Mouse (Mus musculus): ENCODE results near the gene Tet3. TPM values are rescaled to one million over a fixed set of nuclear protein-coding genes. Genes with fewer than 3 reads are reported as not detected.
A peak's percentile ranks its signal among the peaks of the same experiment; 100 is the strongest.

Tet3 gene
- polyA plus RNA-seq, 1 experiment from 2014 or later: 11.4 TPM

DNA sequence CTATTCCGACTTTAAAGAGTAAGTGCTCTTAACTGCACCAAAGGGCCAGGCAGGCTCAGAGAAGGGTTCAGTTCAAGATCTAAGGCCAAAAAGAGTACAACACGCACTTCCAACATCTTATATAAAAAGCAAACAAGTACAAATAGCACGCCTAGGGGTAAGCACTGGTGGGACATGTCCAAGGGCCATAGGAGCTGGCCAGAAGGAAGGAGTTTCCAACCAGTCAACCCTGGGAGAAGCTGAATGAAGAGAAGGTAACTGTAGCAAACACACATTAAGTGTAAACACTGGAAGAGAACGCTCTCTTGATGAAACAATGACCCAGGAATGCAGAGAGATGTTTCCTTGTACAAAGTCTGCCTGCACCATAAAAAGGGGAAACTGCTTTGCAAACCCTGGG is 64.8 kb downstream of the Tet3 start:
- H3K4me3 ChIP-seq (replicated peaks): no peak overlapping the region
- H3K27ac ChIP-seq (replicated peaks): no peak overlapping the region
- 80% methylated on average over 4 of the region's 4 CpGs for WGBS (ENCODE audit: insufficient replicate concordance)
- no peaks in the 10 kb centered on the region for H3K27me3 ChIP-seq
- no peak for ATAC-seq (ENCODE audit: insufficient read depth)
- H3K4me1 ChIP-seq (replicated peaks): peaks cover 28% of the 10 kb centered on the region
- no peaks in the 10 kb centered on the region for H3K9me3 ChIP-seq (replicated peaks)
- H3K36me3 ChIP-seq (replicated peaks): peaks cover 58% of the 10 kb centered on the region
- no peak overlapping the region for H3K4me2 ChIP-seq
- no peak overlapping the region for H3K9ac ChIP-seq

DNA sequence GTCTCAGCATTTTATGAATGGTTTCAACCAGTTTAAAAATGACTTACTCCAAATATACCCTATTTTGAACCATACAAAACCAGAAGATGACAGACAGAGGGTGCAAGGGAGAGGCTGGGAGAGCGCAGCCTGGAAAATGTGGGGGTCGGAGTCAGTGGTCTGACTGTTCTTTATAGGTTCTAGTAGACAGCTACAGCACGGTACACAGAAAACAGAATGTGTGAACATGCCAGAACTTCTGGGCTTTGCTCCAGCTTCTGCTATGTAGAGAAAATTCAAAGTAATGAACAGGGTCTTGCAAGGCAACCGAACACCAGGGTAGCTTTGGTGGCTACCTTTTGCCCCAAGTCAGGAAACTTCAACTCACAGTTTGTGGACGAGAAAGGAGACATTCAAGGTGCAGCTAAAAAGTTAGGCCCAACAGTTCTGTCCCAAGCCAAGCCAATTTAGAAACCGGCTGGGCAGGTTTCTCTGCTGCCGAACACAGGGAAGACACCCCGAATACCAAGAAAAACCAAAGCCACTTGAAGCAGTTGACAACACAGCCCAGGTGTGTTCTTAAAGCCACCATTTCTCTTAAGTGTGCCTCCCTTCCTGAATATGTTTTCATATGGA is 66.6 kb downstream of the Tet3 start:
- no peak overlapping the region for H3K9ac ChIP-seq
- no peak overlapping the region for H3K4me2 ChIP-seq
- H3K4me3 ChIP-seq (replicated peaks): no peak overlapping the region
- ATAC-seq (ENCODE audit: insufficient read depth): no peak
- peaks cover 21% of the 10 kb centered on the region for H3K4me1 ChIP-seq (replicated peaks)
- H3K27me3 ChIP-seq: no peaks in the 10 kb centered on the region
- H3K27ac ChIP-seq (replicated peaks): no peak overlapping the region
- H3K9me3 ChIP-seq (replicated peaks): no peaks in the 10 kb centered on the region
- peaks cover 50% of the 10 kb centered on the region for H3K36me3 ChIP-seq (replicated peaks)
- 83% methylated on average over 8 of the region's 8 CpGs for WGBS (ENCODE audit: insufficient replicate concordance)

DNA sequence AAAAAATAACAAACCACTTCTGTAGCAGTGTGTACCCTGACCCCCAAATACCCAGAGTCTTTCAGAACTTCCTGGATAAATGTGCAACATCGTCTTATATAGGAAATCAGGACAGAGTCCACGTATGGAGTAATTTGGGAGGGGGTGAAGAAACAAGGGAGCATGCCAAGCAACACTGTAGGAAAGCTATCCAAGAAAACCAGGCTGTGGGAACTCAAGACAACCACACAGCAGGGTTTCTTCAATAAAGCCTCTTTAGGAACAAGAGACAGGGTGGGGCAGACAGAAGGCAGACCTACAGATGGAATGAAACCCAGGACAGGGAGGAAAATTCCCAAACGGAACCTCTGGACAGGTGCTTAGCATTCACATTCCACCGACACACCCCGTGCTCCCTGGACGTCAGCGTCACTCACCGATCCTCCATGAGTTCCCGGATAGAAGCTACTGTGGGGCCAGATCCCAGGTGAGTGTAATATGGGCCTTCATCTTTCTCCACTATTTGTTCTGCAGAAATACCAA is 73.3 kb downstream of the Tet3 start:
- no peak for ATAC-seq (ENCODE audit: insufficient read depth)
- Histone ChIP-seq H3K4me1 (replicated peaks) (peaks cover 22% of the 10 kb centered on the region), H3K9ac (no peak overlapping the region), H3K27ac (replicated peaks) (no peak overlapping the region), H3K27me3 (no peaks in the 10 kb centered on the region), H3K4me2 (no peak overlapping the region), H3K36me3 (replicated peaks) (peaks cover 36% of the 10 kb centered on the region), H3K4me3 (replicated peaks) (no peak overlapping the region), H3K9me3 (replicated peaks) (no peaks in the 10 kb centered on the region)
- 83% methylated on average over 9 of the region's 9 CpGs for WGBS (ENCODE audit: insufficient replicate concordance)

DNA sequence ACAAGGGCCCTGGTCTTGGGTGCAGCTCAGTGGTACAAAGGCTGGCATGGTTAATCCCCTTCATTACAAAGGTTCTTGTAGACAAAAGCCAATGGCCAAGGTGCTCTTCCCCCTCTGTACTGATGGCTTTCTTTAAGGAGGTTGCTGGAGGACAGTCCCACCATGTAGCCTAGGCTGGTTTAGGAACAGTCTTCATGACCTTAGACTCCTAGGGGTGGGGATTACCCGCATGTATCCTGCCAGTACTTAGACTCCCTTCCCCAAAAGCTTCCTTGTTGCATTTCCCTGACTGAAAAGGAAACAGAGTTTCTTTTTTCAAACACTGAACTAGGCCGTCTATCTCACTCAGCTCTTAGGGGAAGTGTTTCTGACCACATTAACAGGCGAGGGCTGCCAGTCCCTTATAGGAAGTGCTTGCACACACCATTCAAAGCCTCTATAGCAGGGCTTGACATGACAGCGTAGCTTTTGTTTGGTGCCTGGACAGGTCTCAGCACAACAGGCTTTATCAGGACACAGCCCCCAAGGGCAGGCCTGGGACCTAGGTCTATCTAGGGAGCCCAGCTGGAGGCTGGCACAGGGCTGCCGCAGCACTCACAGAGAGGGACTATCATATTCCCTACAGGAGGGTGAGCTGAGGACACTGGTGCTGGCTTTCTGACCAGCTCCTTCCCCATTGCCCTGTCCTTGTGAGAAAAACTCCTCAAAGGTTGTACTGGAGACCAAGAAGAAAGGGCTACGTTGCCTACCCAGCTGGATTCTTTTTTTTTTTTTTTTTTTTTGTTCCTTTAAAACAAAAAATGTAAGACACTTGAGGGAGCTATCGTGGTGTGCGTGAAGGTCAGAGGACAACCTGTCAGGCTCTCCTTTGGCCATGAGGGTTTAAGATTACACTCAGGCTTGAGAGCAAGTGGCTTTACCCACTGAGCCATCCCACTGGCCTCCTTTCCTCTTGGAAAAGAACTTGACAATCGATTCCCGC is 77.1 kb downstream of the Tet3 start:
- Histone ChIP-seq H3K4me2 (peak overlapping the region; percentile 32), H3K9ac (peak overlapping the region; percentile 1; the same call in 1 of the 2 replicates), H3K9me3 (replicated peaks) (no peaks in the 10 kb centered on the region), H3K27ac (replicated peaks) (peak overlapping the region; percentile 38), H3K4me1 (replicated peaks) (peaks cover 22% of the 10 kb centered on the region), H3K4me3 (replicated peaks) (no peak overlapping the region), H3K27me3 (no peaks in the 10 kb centered on the region), H3K36me3 (replicated peaks) (peaks cover 75% of the 10 kb centered on the region)
- peak; percentile 99 for ATAC-seq (ENCODE audit: insufficient read depth)
- WGBS (ENCODE audit: insufficient replicate concordance): 38% methylated on average over 10 of the region's 10 CpGs

DNA sequence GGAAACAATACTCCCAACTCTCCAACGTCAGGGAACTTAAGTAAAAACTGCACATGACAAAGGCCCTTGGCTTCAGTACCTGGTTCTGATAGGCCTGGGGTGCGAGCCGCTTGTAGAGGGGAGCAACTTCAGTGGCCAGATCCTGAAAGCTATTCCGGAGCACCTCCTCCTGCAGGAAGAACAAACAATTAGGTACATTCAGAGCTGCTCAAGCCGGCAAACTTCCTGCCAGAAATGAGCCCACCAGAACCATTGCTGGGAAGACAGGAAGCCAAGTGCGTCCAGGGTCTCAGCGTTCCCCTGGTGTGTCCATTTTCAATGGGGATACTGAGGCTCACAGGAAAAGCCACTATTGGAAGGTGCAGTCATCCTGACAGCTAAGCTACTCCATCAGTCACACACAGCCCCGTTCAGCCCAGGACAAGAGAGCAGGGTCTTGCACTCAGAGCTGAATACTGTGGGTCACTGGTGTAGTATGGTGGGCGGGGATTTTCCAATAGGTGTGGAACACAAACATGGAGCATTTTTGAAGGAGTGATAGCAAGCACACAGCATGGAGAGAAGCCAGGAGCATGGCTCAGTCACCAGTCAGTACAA is 85.1 kb downstream of the Tet3 start:
- no peak for ATAC-seq (ENCODE audit: insufficient read depth)
- Histone ChIP-seq H3K4me2 (no peak overlapping the region), H3K4me3 (replicated peaks) (no peak overlapping the region), H3K9me3 (replicated peaks) (no peaks in the 10 kb centered on the region), H3K27me3 (no peaks in the 10 kb centered on the region), H3K9ac (no peak overlapping the region), H3K27ac (replicated peaks) (no peak overlapping the region), H3K4me1 (replicated peaks) (no peaks in the 10 kb centered on the region), H3K36me3 (replicated peaks) (peaks cover 100% of the 10 kb centered on the region)
- 73% methylated on average over 9 of the region's 9 CpGs for WGBS (ENCODE audit: insufficient replicate concordance)

DNA sequence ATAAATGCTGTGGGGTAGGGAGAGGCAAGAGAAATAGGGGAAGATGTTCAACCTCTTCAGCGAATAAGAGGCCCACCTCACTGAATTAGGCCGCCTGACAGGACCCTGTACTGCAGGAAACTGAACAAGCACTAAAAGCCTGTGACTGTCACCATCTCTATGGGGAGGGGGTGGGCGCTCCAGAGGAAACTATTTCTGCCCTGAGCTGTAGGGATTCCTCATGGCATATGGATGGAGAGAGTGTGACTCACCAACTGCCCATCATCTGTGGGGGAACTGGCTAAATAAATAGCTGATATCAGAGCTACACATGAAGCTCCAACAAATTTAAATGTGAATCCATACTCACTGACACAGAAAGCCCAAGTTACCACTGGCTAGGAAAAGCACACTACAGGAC is 87.5 kb downstream of the Tet3 start:
- Histone ChIP-seq H3K27me3 (no peaks in the 10 kb centered on the region), H3K9me3 (replicated peaks) (no peaks in the 10 kb centered on the region), H3K27ac (replicated peaks) (no peak overlapping the region), H3K4me1 (replicated peaks) (no peaks in the 10 kb centered on the region), H3K4me2 (no peak overlapping the region), H3K4me3 (replicated peaks) (no peak overlapping the region), H3K9ac (no peak overlapping the region), H3K36me3 (replicated peaks) (peaks cover 98% of the 10 kb centered on the region)
- no peak for ATAC-seq (ENCODE audit: insufficient read depth)
- 68% methylated on average over 3 of the region's 3 CpGs for WGBS (ENCODE audit: insufficient replicate concordance)

DNA sequence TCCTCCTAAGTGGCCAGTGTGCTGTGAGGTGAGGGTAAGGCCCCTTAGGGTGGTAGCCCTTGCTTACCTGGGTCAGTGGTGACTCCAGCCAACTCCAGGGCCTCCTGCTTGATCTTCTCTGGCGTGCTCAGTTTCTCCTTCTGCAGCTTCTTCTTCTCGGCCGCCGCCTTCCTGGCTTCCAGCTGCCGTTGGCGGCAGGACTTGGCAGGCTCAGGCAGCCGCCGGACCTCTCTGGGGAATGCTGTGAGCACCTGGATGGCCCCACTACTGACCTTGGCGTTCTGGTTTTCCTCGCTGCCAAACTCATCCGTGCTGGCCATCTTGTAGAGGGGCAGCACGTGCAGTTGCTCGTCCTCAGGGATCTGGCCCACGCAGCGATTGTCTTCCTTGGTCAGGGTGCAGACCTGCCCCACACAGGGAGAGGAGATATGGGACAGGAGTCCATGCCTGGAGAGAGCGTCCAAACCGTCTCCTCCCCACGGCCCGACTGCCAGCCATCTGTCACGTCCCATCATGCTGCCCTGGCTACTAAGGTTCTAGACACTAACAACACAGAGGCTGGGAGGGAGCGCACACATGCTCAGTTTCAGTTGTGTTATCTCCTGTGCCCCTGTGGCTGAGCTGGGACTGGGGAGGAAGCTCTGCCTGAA is 88.4 kb downstream of the Tet3 start:
- Histone ChIP-seq H3K4me3 (replicated peaks) (no peak overlapping the region), H3K9me3 (replicated peaks) (no peaks in the 10 kb centered on the region), H3K27me3 (no peaks in the 10 kb centered on the region), H3K9ac (no peak overlapping the region), H3K4me1 (replicated peaks) (no peaks in the 10 kb centered on the region), H3K27ac (replicated peaks) (no peak overlapping the region), H3K4me2 (no peak overlapping the region), H3K36me3 (replicated peaks) (peaks cover 92% of the 10 kb centered on the region)
- WGBS (ENCODE audit: insufficient replicate concordance): 86% methylated on average over 21 of the region's 21 CpGs
- no peak for ATAC-seq (ENCODE audit: insufficient read depth)

DNA sequence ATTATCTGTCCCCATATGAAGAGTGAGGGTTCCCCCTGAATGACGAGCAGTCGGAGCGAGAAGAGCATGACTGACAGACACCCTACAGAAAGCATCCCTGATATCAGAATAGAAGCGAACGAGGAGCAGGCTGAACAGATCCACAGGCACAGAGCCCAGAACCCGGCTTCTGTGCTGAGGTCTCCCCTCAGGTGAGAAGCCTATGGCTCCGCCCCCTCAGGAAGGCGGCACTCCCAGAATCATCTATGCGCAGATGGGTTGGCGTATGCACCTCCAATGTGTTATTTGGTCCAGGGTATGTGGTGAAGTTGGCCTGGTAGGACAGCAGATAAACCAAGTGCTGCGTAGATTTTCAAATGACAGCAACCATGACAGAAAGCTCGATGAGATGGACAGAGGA is 95.8 kb downstream of the Tet3 start:
- Histone ChIP-seq H3K4me3 (replicated peaks) (no peak overlapping the region), H3K9me3 (replicated peaks) (no peaks in the 10 kb centered on the region), H3K9ac (no peak overlapping the region), H3K4me2 (no peak overlapping the region), H3K36me3 (replicated peaks) (peaks cover 52% of the 10 kb centered on the region), H3K4me1 (replicated peaks) (peaks cover 13% of the 10 kb centered on the region), H3K27ac (replicated peaks) (no peak overlapping the region), H3K27me3 (no peaks in the 10 kb centered on the region)
- ATAC-seq (ENCODE audit: insufficient read depth): no peak
- WGBS (ENCODE audit: insufficient replicate concordance): 83% methylated on average over 12 of the region's 12 CpGs

DNA sequence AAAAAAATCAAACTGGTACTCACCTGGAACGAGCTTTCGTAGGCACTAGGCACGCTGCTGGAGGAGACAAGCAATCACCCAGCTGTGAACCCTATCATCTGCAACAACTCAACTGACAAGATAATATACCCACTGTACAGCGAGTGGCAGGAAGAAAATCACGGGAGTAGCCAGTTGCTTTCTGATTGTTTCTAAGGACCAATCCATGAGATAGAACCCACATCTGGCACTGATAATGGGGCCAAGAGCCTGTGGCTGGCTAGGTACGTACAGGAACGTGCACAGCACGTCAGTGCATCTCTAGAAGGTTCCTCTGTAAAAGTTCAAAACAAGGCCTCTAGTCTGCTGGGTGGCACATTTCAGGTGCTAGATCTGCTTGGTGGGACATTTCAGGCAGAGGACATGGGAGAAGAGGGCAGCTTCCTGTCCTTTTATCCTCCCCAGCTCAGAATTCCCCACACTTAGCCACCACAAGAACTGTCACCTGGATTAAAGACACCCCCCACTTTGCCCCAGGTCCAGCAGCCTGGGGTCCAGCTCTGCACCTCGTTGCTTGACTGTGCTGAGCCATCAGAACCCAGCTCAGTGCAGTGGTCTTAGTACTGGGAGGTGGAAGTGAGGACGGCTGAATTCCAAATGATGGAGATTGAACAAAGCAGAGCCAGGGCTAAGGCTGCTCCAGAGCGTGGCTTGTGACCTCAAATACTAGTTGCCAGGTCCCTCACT is 97.2 kb downstream of the Tet3 start:
- peaks cover 54% of the 10 kb centered on the region for H3K36me3 ChIP-seq (replicated peaks)
- ATAC-seq (ENCODE audit: insufficient read depth): peak; percentile 49; the same call in 1 of the 2 replicates
- no peaks in the 10 kb centered on the region for H3K9me3 ChIP-seq (replicated peaks)
- H3K4me2 ChIP-seq: no peak overlapping the region
- H3K27me3 ChIP-seq: no peaks in the 10 kb centered on the region
- peaks cover 21% of the 10 kb centered on the region for H3K4me1 ChIP-seq (replicated peaks)
- WGBS (ENCODE audit: insufficient replicate concordance): 40% methylated on average over 11 of the region's 11 CpGs
- no peak overlapping the region for H3K27ac ChIP-seq (replicated peaks)
- no peak overlapping the region for H3K4me3 ChIP-seq (replicated peaks)
- H3K9ac ChIP-seq: no peak overlapping the region

DNA sequence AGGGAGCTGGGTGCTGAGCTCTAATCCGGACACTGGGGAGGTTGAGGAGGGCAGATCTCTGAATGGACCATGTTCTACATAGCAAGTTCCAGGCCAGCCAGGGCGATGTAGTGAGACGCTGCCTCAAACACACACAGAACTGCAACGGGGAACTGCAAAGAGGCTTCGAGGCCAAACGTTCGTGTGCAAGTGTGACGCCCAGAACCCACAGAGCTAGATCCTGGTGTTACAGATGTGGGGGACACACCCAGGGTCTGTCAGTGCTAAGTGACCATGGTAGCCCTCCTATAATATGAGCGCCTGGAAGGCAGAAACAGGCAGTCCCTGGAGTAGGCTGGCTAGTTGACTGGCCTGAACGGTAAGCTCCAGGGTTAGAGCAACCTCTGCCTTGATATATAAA is 101.4 kb downstream of the Tet3 start:
- no peak for ATAC-seq (ENCODE audit: insufficient read depth)
- H3K9ac ChIP-seq: no peak overlapping the region
- peaks cover 79% of the 10 kb centered on the region for H3K36me3 ChIP-seq (replicated peaks)
- H3K27me3 ChIP-seq: no peaks in the 10 kb centered on the region
- H3K9me3 ChIP-seq (replicated peaks): no peaks in the 10 kb centered on the region
- no peak overlapping the region for H3K4me2 ChIP-seq
- WGBS (ENCODE audit: insufficient replicate concordance): 86% methylated on average over 10 of the region's 10 CpGs
- peaks cover 61% of the 10 kb centered on the region for H3K4me1 ChIP-seq (replicated peaks)
- H3K27ac ChIP-seq (replicated peaks): no peak overlapping the region; the same call in 1 of the 2 replicates
- no peak overlapping the region for H3K4me3 ChIP-seq (replicated peaks)
